Mouse (Mus musculus) ovary, postnatal 10 days (tissue): ENCODE results near the gene Cd2bp2.

Experiments
- DNase-seq: peaks from one replicate; pipeline ENCODE4 v3.0.0; 2022; ENCODE audit warnings: low spot score

The Cd2bp2 gene

DNA sequence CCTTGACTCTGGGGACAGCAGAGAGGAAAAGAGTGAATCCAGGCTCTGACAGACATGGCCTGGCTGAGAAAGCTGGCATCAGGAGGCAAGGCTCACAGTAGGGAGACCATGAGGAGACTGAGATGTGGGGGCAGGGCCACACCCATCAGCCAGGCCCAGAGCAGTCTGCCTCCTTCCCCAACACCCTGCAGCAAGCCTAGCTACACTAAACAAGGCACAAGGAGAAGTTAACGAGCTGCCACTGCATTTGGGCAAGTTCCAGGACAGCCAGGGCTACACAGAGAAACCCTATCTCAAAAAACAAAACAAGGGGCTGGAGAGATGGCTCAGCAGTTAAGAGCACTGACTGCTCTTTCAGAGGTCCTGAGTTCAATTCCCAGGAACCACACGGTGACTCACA lies 53.6 kb downstream of the Cd2bp2 start:
- DNase-seq, result no peak
